Mouse (Mus musculus): ENCODE results near the gene Rnf169.

- TF ChIP-seq POLR2A (IDR thresholded peaks at IDR 0.05; ENCODE audit: borderline replicate concordance, insufficient read depth, low read length) (no peak), CTCF (IDR thresholded peaks at IDR 0.05; ENCODE audit: borderline replicate concordance, insufficient read depth, low read depth, low read length) (no peak)
Measured at GRCm38 (mm10) chr7:100005790-100006189, 25.5 kb upstream of the Rnf169 start, which contains the start of gene Chrdl2.
